Mouse (Mus musculus): ENCODE measurements around the gene Stk26. TPM values are rescaled to one million over a fixed set of nuclear protein-coding genes. Genes with fewer than 3 reads are reported as not detected.

Stk26 gene
- polyA plus RNA-seq, 1 experiment from 2014 or later, result 1.1 TPM

DNA sequence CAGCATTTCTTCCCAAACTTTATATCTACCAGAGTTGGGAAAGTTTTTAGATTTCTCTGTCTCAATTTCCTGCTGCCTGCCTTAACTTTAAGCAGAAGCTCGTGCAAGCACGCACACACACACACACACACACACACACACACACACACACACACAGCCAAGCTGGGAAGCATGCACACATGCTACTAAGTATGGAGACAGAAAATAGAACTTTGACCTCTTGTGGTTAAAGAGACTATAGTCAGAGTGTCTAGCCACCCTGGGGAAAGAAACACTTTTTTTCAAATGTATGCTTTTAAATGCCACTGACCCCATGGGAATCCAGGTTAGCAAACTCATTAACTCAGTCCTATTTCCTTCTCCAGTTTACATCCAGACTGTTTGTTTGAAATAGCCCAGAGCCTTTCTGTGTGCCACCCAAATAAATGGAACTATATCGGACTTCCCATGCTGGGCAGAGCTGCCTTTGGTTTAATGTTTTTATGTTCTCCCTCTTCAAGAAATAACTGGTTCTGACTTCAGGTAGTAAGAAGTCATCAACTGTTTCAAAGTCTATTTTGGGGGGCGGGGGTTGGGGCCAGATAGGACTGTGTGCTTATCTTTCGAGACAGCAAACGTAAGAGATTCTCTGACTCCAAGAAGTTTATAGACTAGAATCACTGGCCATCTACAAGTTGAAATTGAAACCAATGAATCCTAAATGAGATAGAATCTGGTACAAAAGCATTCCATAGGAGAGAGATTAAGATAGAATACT, 9.8 kb downstream of the Stk26 start:
- no peak overlapping the region for H3K4me2 ChIP-seq (replicated peaks)

GRCm38 (mm10) chrX:50863771-50864170, 22.9 kb downstream of the Stk26 start:
- Histone ChIP-seq H3K9me3 (no peaks in the 10 kb centered on the region), H3K9ac (replicated peaks) (no peak overlapping the region), H3K4me3 (no peak overlapping the region), H3K4me2 (replicated peaks) (no peak overlapping the region), H3K27ac (replicated peaks) (no peak overlapping the region), H3K4me1 (no peaks in the 10 kb centered on the region), H3K36me3 (no peaks in the 10 kb centered on the region), H3K27me3 (no peaks in the 10 kb centered on the region)
- no peak for ATAC-seq (ENCODE audit: low FRiP score, low read depth)
- WGBS, result 84% methylated on average over 2 of the region's 2 CpGs

More for the DNA sequence above, 9.8 kb downstream of the Stk26 start:
- 93% methylated on average over 6 of the region's 6 CpGs for WGBS
- Histone ChIP-seq H3K9ac (replicated peaks) (no peak overlapping the region), H3K9me3 (no peaks in the 10 kb centered on the region), H3K4me1 (no peaks in the 10 kb centered on the region), H3K27me3 (no peaks in the 10 kb centered on the region), H3K4me3 (no peak overlapping the region), H3K27ac (replicated peaks) (no peak overlapping the region), H3K36me3 (no peaks in the 10 kb centered on the region)
- no peak for ATAC-seq (ENCODE audit: low FRiP score, low read depth)

- no peak overlapping the region for H3K9ac ChIP-seq (replicated peaks)
- no peak overlapping the region for H3K27ac ChIP-seq (replicated peaks)
- no peak overlapping the region for H3K4me2 ChIP-seq (replicated peaks)
- no peak for ATAC-seq (ENCODE audit: low FRiP score, low read depth)
- 79% methylated on average over 5 of the region's 5 CpGs for WGBS
- no peaks in the 10 kb centered on the region for H3K36me3 ChIP-seq
- no peaks in the 10 kb centered on the region for H3K4me1 ChIP-seq
- no peaks in the 10 kb centered on the region for H3K27me3 ChIP-seq
- no peaks in the 10 kb centered on the region for H3K9me3 ChIP-seq
- H3K4me3 ChIP-seq, result no peak overlapping the region
Observed at GRCm38 (mm10) chrX:50864734-50865133, 23.9 kb downstream of the Stk26 start.

DNA sequence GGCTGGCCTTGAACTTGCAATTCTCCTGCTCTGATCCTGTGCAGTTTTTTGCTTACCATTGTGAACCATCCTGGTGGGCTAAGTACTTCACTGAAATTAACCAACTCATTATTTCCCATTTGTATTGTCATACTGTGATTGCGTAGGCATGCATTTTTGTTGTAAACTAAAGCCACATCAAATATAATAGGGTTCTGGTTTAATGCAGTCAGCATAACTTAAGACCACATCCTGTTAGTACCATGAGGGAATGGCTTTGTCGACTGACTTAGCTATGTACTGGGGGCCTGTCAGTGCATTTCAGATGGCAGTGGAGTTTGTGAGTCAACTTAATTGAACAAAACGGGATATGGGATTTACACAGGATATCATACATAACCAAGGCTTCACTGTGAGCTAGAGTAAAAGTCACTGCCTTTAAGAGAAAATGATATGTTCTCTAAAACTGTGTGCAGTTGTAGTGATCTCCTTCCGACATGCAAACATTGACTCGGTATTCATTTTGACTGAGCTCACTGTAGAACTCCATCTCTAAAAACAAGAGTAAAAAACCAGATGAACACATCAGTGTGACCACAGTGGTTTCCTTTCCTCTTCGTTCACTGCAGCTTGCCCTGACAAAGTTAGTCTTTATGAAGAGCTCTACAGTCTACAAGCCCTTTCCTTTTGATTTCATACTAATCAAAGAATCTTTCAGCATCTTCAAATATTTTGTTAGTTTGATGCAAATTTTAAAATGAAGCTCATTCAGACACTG, 33.6 kb downstream of the Stk26 start:
- no peaks in the 10 kb centered on the region for H3K4me1 ChIP-seq
- no peak overlapping the region for H3K4me2 ChIP-seq (replicated peaks)
- no peak overlapping the region for H3K4me3 ChIP-seq
- H3K9ac ChIP-seq (replicated peaks), result no peak overlapping the region
- H3K27ac ChIP-seq (replicated peaks), result no peak overlapping the region
- 87% methylated on average over 6 of the region's 6 CpGs for WGBS
- ATAC-seq (ENCODE audit: low FRiP score, low read depth), result no peak
- H3K36me3 ChIP-seq, result no peaks in the 10 kb centered on the region
- H3K9me3 ChIP-seq, result no peaks in the 10 kb centered on the region
- H3K27me3 ChIP-seq, result no peaks in the 10 kb centered on the region

DNA sequence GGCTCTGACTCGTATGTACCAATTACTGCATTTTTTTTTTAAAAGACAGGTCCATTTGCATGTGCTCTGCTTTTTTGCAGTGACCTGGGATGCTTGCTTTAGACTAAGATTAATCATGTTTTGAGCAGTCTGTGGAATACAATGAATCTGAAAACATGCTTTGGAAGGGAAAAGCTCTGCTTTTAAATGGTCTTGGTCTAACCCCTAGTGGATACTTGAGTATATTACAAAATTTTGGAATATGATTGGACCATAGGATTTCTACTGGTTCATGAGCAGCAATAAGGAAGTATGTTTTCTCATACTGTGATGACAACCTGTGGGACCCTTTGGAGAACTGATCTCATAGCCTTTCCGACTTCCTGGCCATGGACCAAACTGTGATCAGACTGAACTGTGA, 47.2 kb downstream of the Stk26 start:
- 88% methylated on average over 2 of the region's 2 CpGs for WGBS
- H3K4me1 ChIP-seq, result no peaks in the 10 kb centered on the region
- H3K36me3 ChIP-seq, result no peaks in the 10 kb centered on the region
- no peaks in the 10 kb centered on the region for H3K27me3 ChIP-seq
- no peak for ATAC-seq (ENCODE audit: low FRiP score, low read depth)
- no peak overlapping the region for H3K4me2 ChIP-seq (replicated peaks)
- H3K9me3 ChIP-seq, result no peaks in the 10 kb centered on the region
- H3K4me3 ChIP-seq, result no peak overlapping the region
- no peak overlapping the region for H3K27ac ChIP-seq (replicated peaks)
- no peak overlapping the region for H3K9ac ChIP-seq (replicated peaks)

GRCm38 (mm10) chrX:50903497-50903896, 62.6 kb downstream of the Stk26 start:
- no peaks in the 10 kb centered on the region for H3K36me3 ChIP-seq
- H3K4me2 ChIP-seq (replicated peaks), result no peak overlapping the region
- ATAC-seq (ENCODE audit: low FRiP score, low read depth), result no peak
- H3K9me3 ChIP-seq, result no peaks in the 10 kb centered on the region
- no peak overlapping the region for H3K9ac ChIP-seq (replicated peaks)
- H3K4me1 ChIP-seq, result no peaks in the 10 kb centered on the region
- no peaks in the 10 kb centered on the region for H3K27me3 ChIP-seq
- H3K27ac ChIP-seq (replicated peaks), result no peak overlapping the region
- 79% methylated on average over 3 of the region's 3 CpGs for WGBS
- no peak overlapping the region for H3K4me3 ChIP-seq

DNA sequence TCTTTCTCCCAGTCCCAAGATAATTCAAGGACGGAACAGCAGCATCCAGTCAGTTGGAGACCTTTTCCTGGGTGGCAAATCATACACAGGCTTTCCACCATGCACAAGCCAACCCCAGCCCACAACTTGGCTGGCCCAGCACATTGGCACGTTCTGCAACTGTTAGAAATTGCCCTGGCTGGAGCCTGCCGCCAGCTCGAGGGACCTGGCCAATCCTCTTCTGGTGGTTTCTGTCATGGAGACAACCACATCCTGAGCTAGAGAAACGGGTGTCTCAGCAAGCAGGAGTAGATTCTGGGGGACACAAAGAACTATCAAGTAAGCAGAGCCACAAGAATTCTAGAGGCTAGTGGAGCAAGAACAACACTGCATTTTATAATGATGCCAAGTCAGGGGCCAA, 69.1 kb downstream of the Stk26 start:
- Histone ChIP-seq H3K9me3 (no peaks in the 10 kb centered on the region), H3K9ac (replicated peaks) (no peak overlapping the region), H3K4me1 (no peaks in the 10 kb centered on the region), H3K27me3 (no peaks in the 10 kb centered on the region), H3K4me3 (no peak overlapping the region), H3K27ac (replicated peaks) (no peak overlapping the region), H3K4me2 (replicated peaks) (no peak overlapping the region), H3K36me3 (no peaks in the 10 kb centered on the region)
- WGBS, result 77% methylated on average over 5 of the region's 5 CpGs
- no peak for ATAC-seq (ENCODE audit: low FRiP score, low read depth)

DNA sequence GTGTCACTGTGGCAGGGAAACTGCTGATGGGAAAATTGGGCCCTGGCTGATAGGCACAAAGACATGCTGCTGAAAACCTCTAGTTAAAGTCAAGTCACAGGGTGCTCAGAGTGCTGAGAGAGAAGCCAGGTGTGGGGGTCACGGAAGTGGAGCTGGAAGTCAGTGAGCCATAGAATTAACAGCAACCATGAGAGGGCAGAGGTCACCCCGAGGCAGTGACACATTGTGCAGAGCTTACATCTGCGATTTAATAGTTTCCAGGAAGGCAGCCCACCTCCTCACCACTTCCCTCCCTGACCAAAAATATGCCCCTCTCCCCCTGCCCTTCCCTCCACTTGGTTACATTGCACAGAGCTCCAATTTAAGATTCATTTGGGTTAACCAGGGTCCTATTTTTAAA, 76.5 kb downstream of the Stk26 start:
- H3K9me3 ChIP-seq, result no peaks in the 10 kb centered on the region
- WGBS, result 57% methylated on average over 3 of the region's 3 CpGs

DNA sequence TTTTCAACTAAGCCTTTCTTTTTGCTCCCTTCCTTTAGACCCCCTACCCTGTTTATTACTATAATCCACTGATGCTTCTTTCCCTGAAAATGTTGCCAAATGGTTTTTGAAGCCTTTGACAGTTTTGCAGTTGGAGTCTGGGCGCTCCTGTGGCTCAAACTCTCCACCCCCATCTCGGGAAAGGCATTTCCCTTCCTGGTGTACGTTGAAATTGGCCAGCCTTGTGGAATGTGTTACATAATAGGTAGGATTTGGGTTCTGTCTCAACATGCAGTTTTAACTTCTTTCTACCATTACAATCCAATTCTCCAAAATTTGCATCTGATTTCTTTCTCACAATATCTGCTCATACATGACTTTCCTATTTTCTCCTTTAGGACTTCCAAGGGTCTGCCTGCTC, 77.9 kb downstream of the Stk26 start:
- no peaks in the 10 kb centered on the region for H3K4me1 ChIP-seq
- H3K4me2 ChIP-seq (replicated peaks), result no peak overlapping the region
- H3K27ac ChIP-seq (replicated peaks), result no peak overlapping the region
- no peak overlapping the region for H3K9ac ChIP-seq (replicated peaks)
- H3K36me3 ChIP-seq, result no peaks in the 10 kb centered on the region
- no peaks in the 10 kb centered on the region for H3K27me3 ChIP-seq
- H3K4me3 ChIP-seq, result no peak overlapping the region
- 58% methylated on average over 3 of the region's 3 CpGs for WGBS
- no peaks in the 10 kb centered on the region for H3K9me3 ChIP-seq
- no peak for ATAC-seq (ENCODE audit: low FRiP score, low read depth)

More for the DNA sequence above, 76.5 kb downstream of the Stk26 start:
- no peaks in the 10 kb centered on the region for H3K27me3 ChIP-seq
- H3K4me1 ChIP-seq, result no peaks in the 10 kb centered on the region
- H3K36me3 ChIP-seq, result no peaks in the 10 kb centered on the region
- no peak overlapping the region for H3K27ac ChIP-seq (replicated peaks)
- no peak overlapping the region for H3K4me3 ChIP-seq
- H3K4me2 ChIP-seq (replicated peaks), result no peak overlapping the region
- no peak overlapping the region for H3K9ac ChIP-seq (replicated peaks)
- ATAC-seq (ENCODE audit: low FRiP score, low read depth), result no peak

DNA sequence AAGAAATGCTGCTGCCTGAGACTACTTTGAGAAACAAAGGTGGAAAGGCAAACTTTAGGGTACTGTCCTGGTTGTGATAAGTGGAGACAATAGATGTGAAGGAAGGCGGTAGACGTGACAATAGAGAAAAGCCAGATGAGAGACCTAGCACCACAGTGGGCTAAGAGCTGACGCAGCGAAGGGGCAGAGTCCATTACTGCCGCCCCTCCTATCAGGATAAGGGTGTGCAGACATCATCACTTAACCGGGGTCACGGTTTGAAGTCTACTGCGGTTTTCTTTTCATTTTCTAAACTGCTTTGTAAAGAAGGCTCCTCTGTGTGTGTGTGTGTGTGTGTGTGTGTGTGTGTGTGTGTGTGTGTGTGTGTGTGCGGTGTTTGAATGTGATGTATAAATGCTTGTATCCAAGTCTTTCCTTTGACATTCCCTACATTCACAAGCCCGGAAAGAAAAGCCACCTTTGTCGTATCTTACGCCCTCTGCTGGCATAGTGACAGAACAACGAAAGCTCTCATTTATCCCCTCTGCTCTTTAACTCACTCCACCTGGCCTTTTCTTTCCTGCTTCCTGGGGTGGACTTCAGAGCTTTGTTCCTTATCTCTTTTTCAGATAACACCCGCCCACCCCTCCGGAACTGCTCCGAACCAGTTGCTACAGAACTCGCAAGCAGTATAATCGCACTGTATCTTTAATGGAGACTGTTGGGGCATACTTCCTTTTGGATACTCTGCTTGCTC, 84.0 kb downstream of the Stk26 start:
- no peaks in the 10 kb centered on the region for H3K36me3 ChIP-seq
- no peaks in the 10 kb centered on the region for H3K27me3 ChIP-seq
- H3K9ac ChIP-seq (replicated peaks), result no peak overlapping the region
- whole genome bisulfite sequencing, result 53% methylated on average over 17 of the region's 18 CpGs
- H3K9me3 ChIP-seq, result no peaks in the 10 kb centered on the region
- H3K4me1 ChIP-seq, result no peaks in the 10 kb centered on the region
- H3K4me3 ChIP-seq, result no peak overlapping the region
- H3K4me2 ChIP-seq (replicated peaks), result no peak overlapping the region
- H3K27ac ChIP-seq (replicated peaks), result no peak overlapping the region
- no peak for ATAC-seq (ENCODE audit: low FRiP score, low read depth)

DNA sequence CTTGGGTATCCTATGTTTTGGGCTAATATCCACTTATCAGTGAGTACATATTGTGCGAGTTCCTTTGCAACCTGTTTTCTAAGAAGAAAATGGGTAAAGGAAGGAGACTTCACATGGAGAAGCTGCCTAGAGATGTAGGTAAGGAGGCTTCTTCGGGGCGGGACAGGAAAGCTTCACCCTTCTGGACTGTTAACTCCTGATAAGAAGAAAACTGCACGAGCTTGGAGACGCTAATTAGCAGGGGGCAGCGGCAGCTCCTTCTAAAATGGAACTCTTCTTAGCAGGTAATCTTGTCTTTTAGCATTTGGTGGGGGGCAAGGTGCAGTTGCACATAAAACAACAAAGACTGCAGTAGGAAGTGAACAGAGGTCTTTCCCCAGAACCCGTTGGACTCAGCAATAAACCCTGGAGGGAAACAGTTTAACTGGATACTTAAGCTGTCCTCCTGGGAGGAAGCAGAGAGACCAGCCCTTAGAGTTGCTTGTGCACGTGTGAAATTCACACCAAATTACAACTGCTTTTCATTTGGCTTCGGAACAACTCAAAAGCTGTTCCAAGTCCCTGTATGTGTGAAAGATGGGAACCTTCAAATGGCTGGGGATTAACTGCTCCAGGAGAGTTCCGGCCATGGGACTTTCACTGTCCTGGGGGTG, 86.2 kb downstream of the Stk26 start:
- ATAC-seq (ENCODE audit: low FRiP score, low read depth), result no peak
- no peaks in the 10 kb centered on the region for H3K27me3 ChIP-seq
- H3K4me2 ChIP-seq (replicated peaks), result no peak overlapping the region
- no peak overlapping the region for H3K27ac ChIP-seq (replicated peaks)
- H3K36me3 ChIP-seq, result no peaks in the 10 kb centered on the region
- 79% methylated on average over 10 of the region's 10 CpGs for WGBS
- no peak overlapping the region for H3K4me3 ChIP-seq
- no peak overlapping the region for H3K9ac ChIP-seq (replicated peaks)
- no peaks in the 10 kb centered on the region for H3K4me1 ChIP-seq
- no peaks in the 10 kb centered on the region for H3K9me3 ChIP-seq

- H3K4me1 ChIP-seq, result no peaks in the 10 kb centered on the region; the same call in 1 of the 2 replicates
- no peak overlapping the region for H3K27ac ChIP-seq (replicated peaks)
- H3K9ac ChIP-seq (replicated peaks), result no peak overlapping the region
- H3K36me3 ChIP-seq, result no peaks in the 10 kb centered on the region
- H3K4me3 ChIP-seq, result no peak overlapping the region
- ATAC-seq (ENCODE audit: low FRiP score, low read depth), result no peak
- H3K9me3 ChIP-seq, result no peaks in the 10 kb centered on the region
- 42% methylated on average over 3 of the region's 3 CpGs for WGBS
- no peaks in the 10 kb centered on the region; the same call in 1 of the 2 replicates for H3K27me3 ChIP-seq
- no peak overlapping the region for H3K4me2 ChIP-seq (replicated peaks)
Observed at GRCm38 (mm10) chrX:50930309-50930708, 89.5 kb downstream of the Stk26 start.
